Mouse (Mus musculus): Measurements from ENCODE around the gene Gpr152. TPM values are rescaled to one million over a fixed set of nuclear protein-coding genes. Genes with fewer than 3 reads are reported as not detected.

The Gpr152 gene
- not detected for total RNA-seq (2021)
- long read RNA-seq, experiment 1: 0 reads
- long read RNA-seq, experiment 2: 0 reads

GRCm38 (mm10) chr19:4139446-4139845 lies at the start of gene Gpr152:
Gene Gpr152, plus strand, starts transcription at chr19:4139787.
- H3K4me3 ChIP-seq: no peak within 1 kb of the TSS
- no peak for DNase-seq
- no peak for TF ChIP-seq CTCF (IDR thresholded peaks at IDR 0.05)
- H3K27ac ChIP-seq: no peak within 1 kb of the TSS
- intact Hi-C loops (cut with DNase I): no loop called here

DNA sequence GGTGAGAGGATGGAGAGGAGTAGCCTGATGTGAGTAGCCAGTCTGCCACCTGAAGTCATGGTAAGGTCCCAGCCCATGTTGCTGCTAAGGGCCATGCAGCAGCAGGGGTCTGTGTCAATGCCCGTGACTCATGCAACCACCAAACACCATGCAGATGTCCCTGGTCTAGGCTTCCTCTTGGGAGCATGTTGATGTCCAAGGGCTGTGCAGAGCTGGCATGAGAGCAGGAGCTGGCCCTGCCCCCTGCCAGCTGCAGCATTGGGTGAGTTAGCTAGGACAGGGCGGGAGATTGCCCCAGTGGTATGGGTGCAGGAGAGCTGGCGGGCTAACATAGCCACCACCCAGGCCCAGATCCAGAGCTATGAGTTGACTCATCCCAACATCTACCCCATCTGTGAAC lies 49.1 kb upstream of the Gpr152 start:
- Histone ChIP-seq H3K4me3 (no peak overlapping the region), H3K27ac (no peak overlapping the region)
- no peak for TF ChIP-seq CTCF (IDR thresholded peaks at IDR 0.05)
- no peak for DNase-seq
- intact Hi-C loops (cut with DNase I): no loop called here

DNA sequence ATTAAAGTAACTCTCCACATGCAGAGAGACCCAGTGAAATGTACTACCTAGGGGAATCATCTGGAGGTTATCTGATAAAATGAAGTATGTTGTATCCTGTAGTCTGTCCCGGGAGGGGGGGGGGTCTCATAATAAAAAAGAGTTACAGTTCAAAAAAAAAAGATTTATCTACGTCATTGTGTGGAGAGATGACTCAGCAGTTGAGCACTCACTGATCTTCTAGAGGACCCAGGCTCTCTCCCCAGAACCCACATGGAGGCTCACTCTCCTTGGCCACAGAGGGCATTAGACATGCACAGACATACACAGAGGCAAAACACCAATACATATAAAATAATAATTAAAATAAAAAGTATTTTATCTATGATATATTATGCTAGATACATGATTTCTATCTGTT lies 48.2 kb upstream of the Gpr152 start:
- intact Hi-C loops (cut with DNase I): no loop called here
- TF ChIP-seq CTCF (IDR thresholded peaks at IDR 0.05): no peak
- Histone ChIP-seq H3K27ac (no peak overlapping the region), H3K4me3 (no peak overlapping the region)
- DNase-seq: no peak

GRCm38 (mm10) chr19:4092750-4093149 lies 46.8 kb upstream of the Gpr152 start:
- intact Hi-C loops (cut with DNase I): no loop called here

DNA sequence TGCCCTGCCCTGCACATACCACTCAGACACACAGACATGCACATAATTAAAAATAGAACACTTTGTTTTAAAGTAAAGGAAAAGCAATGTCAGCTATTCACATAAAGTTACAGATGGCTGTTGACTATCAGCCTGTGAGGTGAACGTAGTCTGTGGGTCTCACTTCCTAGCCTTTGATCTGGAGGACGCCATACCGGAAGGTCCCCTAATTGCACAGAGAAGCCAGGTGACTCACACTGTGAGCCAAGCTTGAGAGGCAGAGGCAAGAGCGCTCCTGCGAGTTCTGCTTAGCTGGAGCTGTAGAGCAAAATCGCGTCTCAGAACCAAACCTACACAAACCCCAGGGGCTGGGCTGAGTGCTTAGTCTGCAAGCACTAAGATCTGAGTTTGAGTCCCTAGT lies 45.8 kb upstream of the Gpr152 start:
- intact Hi-C loops (cut with DNase I): no loop called here
- H3K4me3 ChIP-seq: no peak overlapping the region
- no peak for DNase-seq
- TF ChIP-seq CTCF (IDR thresholded peaks at IDR 0.05): no peak
- no peak overlapping the region for H3K27ac ChIP-seq

More at GRCm38 (mm10) chr19:4092750-4093149, 46.8 kb upstream of the Gpr152 start:
- H3K4me3 ChIP-seq: no peak overlapping the region
- DNase-seq: no peak
- H3K27ac ChIP-seq: no peak overlapping the region
- no peak for TF ChIP-seq CTCF (IDR thresholded peaks at IDR 0.05)

DNA sequence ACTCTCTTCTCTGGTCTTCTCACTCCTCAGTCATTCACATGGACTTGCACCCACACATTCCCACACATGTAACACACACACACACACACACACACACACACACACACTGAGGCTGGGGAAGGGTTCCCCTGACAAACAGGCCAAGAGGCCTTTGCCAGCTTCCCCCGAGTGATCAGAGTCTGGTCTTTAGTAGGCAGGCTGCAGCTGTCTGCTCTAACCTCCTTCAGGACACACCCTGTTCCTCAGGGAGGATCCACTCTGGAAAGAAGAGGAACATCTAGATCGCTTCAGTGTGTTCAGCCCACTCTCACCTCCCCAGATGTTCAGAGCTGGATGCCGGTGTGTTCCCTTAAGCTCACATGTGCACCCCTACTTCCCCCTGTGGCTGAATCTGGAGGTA lies 45.2 kb upstream of the Gpr152 start:
- intact Hi-C loops (cut with DNase I): no loop called here
- DNase-seq: no peak
- no peak overlapping the region for H3K27ac ChIP-seq
- no peak for TF ChIP-seq CTCF (IDR thresholded peaks at IDR 0.05)
- no peak overlapping the region for H3K4me3 ChIP-seq

DNA sequence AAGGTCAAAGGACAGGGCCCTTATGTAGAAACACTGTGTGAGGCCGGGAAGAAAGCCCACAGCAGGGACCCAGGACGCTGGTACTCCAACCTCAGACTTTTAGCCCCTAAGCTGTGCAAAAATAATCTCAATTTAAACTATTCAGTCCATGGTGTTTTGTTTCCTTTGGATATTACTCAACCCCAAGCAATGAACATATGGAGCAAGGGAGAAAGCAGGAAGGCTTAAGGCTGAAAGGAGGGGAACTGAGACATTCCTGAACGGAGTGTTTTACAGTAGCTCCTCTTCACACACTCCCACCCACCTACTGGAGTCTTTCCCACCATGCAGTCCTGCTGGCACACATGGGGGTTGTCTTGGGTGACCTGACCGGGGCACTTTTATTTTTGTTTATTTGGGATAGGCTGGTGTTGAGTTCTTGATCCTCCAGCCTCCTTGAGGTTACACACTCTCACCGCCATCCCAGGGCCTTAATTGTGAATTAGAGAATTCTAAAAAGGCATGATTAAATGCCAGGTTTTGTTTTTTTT lies 44.7 kb upstream of the Gpr152 start:
- no peak overlapping the region for H3K4me3 ChIP-seq
- no peak for DNase-seq
- H3K27ac ChIP-seq: no peak overlapping the region
- no peak for TF ChIP-seq CTCF (IDR thresholded peaks at IDR 0.05)
- intact Hi-C loops (cut with DNase I): loop anchor here (5.0 kb wide), 1 partner anchor 78 kb away; no protein-coding TSS in a partner anchor

- no peak for TF ChIP-seq CTCF (IDR thresholded peaks at IDR 0.05)
- intact Hi-C loops (cut with DNase I): loop anchor here (5.0 kb wide), 1 partner anchor 79 kb away; no protein-coding TSS in a partner anchor
- no peak overlapping the region for H3K4me3 ChIP-seq
- no peak overlapping the region for H3K27ac ChIP-seq
- no peak for DNase-seq
These were observed 43.8 kb upstream of the Gpr152 start for GRCm38 (mm10) chr19:4095802-4096201.

GRCm38 (mm10) chr19:4096642-4097440 lies 42.7 kb upstream of the Gpr152 start, which contains the start of gene Cdk2ap2:
Gene Cdk2ap2, plus strand, starts transcription at chr19:4097182.
- peak within 1 kb of the TSS; percentile 95 for H3K27ac ChIP-seq
- peak; percentile 100 for DNase-seq
- H3K4me3 ChIP-seq: peak within 1 kb of the TSS; percentile 79
- intact Hi-C loops (cut with DNase I): loop anchor here (5.0 kb wide), 1 partner anchor 80 kb away; no protein-coding TSS in a partner anchor
- no peak for TF ChIP-seq CTCF (IDR thresholded peaks at IDR 0.05)

DNA sequence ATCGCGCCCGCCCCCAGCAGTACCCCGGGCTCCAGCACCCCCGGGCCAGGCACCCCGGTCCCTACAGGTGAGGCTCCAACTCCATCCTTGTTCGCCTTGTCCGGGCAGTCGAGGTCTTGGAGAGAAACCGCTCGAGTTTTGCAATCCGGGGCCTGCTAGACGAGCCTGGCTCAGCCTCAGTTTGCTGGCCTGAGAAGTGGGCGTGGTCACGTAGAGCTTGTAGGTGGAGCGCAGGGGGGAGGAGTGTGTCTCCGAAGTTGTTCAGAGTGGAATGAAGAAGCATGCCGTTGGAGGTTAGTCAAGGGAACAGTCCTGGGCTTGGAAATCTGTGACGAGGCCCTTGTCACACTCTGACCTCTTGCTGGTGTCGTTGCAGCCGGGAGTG lies 42.2 kb upstream of the Gpr152 start:
- TF ChIP-seq CTCF (IDR thresholded peaks at IDR 0.05): no peak
- intact Hi-C loops (cut with DNase I): loop anchor here (5.0 kb wide), 1 partner anchor 80 kb away; no protein-coding TSS in a partner anchor
- peak overlapping the region; percentile 95 for H3K27ac ChIP-seq
- no peak for DNase-seq
- peak overlapping the region; percentile 79 for H3K4me3 ChIP-seq

DNA sequence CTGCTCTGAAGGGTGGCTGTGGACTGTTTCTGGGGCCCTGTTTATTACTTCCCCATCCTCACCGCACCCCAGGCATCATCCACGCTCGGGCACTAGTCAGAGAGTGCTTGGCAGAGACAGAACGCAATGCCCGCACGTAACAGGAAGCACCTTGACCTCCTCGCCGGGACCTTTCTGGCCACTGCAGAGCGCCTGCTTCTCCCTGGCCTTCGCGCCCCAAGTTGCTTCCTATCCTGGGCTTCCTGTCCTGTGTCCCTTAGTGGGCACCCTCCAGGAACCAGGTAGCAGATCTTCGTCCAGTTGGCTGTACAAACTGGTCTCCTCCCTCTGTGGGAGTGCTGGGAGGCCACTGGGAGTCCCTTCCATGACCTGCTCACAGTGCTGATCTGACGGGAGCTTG lies 41.2 kb upstream of the Gpr152 start:
- no peak for DNase-seq
- peak overlapping the region; percentile 82 for H3K27ac ChIP-seq
- no peak for TF ChIP-seq CTCF (IDR thresholded peaks at IDR 0.05)
- intact Hi-C loops (cut with DNase I): loop anchor here (2.0 to 5.0 kb wide), 3 partner anchors 22 to 130 kb away; no protein-coding TSS in a partner anchor
- peak overlapping the region; percentile 79 for H3K4me3 ChIP-seq

- intact Hi-C loops (cut with DNase I): loop anchor here (2.0 to 5.0 kb wide), 3 partner anchors 22 to 130 kb away; no protein-coding TSS in a partner anchor
- no peak; the same call in none of the 2 replicates for TF ChIP-seq CTCF (IDR thresholded peaks at IDR 0.05)
- peak; percentile 95 for DNase-seq
- H3K27ac ChIP-seq: peak overlapping the region; percentile 82
- peak overlapping the region; percentile 79 for H3K4me3 ChIP-seq
These were observed 40.5 kb upstream of the Gpr152 start for GRCm38 (mm10) chr19:4099056-4099455.

Data from gastrocnemius, adult 2 months (tissue).